ENCODE assay signal across 31 mouse cellular contexts in genomic region chr11:59241841-59242240, GRCm38 (mm10). TPM values are rescaled to one million over a fixed set of nuclear protein-coding genes. Genes with fewer than 3 reads are reported as not detected.
DNase-seq lines count a peak whose midpoint lies in the region; ATAC-seq and TF ChIP-seq lines count a peak whose summit lies in the region.
"Had no signal": no experiment of that assay in that cellular context is flagged by ENCODE, and none has a peak within 500 bp of the region (broad histone marks: within the 10 kb centered on the region; RNA-seq: fewer than 3 reads in every experiment).

No protein-coding gene starts in this region.

- no peak overlapping the region for H3K9ac ChIP-seq in forebrain, postnatal 0 days
- no peak overlapping the region for H3K9ac ChIP-seq in forebrain, embryonic 13.5 days
- H3K9ac ChIP-seq in stomach, postnatal 0 days (ENCODE audit: low read length) = no peak overlapping the region
- H3K9ac ChIP-seq: embryonic facial prominence, embryonic 13.5 days; heart, embryonic 15.5 days; liver, embryonic 14.5 days; lung, embryonic 15.5 days; midbrain, embryonic 13.5 days had no signal

- H3K27me3 ChIP-seq in forebrain, postnatal 0 days (ENCODE audit: insufficient read depth, low read length) = no peaks in the 10 kb centered on the region
- no peaks in the 10 kb centered on the region for H3K27me3 ChIP-seq in forebrain, embryonic 13.5 days
- H3K27me3 ChIP-seq in stomach, postnatal 0 days (ENCODE audit: control insufficient read depth, insufficient read depth, low read length) = no peaks in the 10 kb centered on the region

- no peak for TF ChIP-seq EP300 in stomach, postnatal 0 days (optimal IDR thresholded peaks at IDR 0.05)

- TF ChIP-seq CTCF in forebrain, postnatal 0 days (IDR thresholded peaks at IDR 0.05; ENCODE audit: low read depth) = no peak
- TF ChIP-seq CTCF in lung, adult 2 months (IDR thresholded peaks at IDR 0.05; ENCODE audit: insufficient read depth, low read length) = no peak
- TF ChIP-seq CTCF in brain, embryonic 14.5 days (IDR thresholded peaks at IDR 0.05; ENCODE audit: borderline replicate concordance, extremely low read depth, insufficient read depth, insufficient read length) = no peak
- TF ChIP-seq CTCF in stomach, postnatal 0 days (IDR thresholded peaks at IDR 0.05; ENCODE audit: low read depth) = peak; percentile 20

- H3K4me3 ChIP-seq in forebrain, postnatal 0 days (ENCODE audit: low read depth, low read length) = no peak overlapping the region
- H3K4me3 ChIP-seq in forebrain, embryonic 13.5 days = no peak overlapping the region
- no peak overlapping the region for H3K4me3 ChIP-seq in lung, adult 2 months (replicated peaks; ENCODE audit: extremely low read depth, low read depth, low read length)
- H3K4me3 ChIP-seq in stomach, postnatal 0 days (ENCODE audit: low read depth, low read length) = no peak overlapping the region
- H3K4me3 ChIP-seq: embryonic facial prominence, embryonic 13.5 days; heart, embryonic 10.5 days; heart, embryonic 15.5 days; lung, embryonic 15.5 days; megakaryocyte, embryonic 14.5 days; midbrain, embryonic 13.5 days had no signal

- no peak overlapping the region for H3K4me2 ChIP-seq in forebrain, postnatal 0 days (ENCODE audit: low read depth)
- H3K4me2 ChIP-seq in forebrain, embryonic 13.5 days = no peak overlapping the region
- H3K4me2 ChIP-seq in stomach, postnatal 0 days (replicated peaks; ENCODE audit: low read depth) = no peak overlapping the region
- H3K4me2 ChIP-seq: embryonic facial prominence, embryonic 13.5 days; heart, embryonic 15.5 days; lung, embryonic 15.5 days; midbrain, embryonic 13.5 days had no signal

- H3K4me1 ChIP-seq in forebrain, postnatal 0 days (ENCODE audit: insufficient read depth) = no peaks in the 10 kb centered on the region
- peaks cover 16% of the 10 kb centered on the region for H3K4me1 ChIP-seq in forebrain, embryonic 13.5 days
- H3K4me1 ChIP-seq in lung, adult 2 months (ENCODE audit: control insufficient read depth, insufficient read depth, low read length) = peaks cover 3% of the 10 kb centered on the region
- no peaks in the 10 kb centered on the region for H3K4me1 ChIP-seq in stomach, postnatal 0 days (replicated peaks; ENCODE audit: control insufficient read depth, insufficient read depth)

- no peaks in the 10 kb centered on the region for H3K36me3 ChIP-seq in forebrain, postnatal 0 days (ENCODE audit: insufficient read depth)
- H3K36me3 ChIP-seq in forebrain, embryonic 13.5 days (ENCODE audit: poor library complexity, severe bottlenecking) = no peaks in the 10 kb centered on the region
- no peaks in the 10 kb centered on the region for H3K36me3 ChIP-seq in stomach, postnatal 0 days (ENCODE audit: control insufficient read depth, insufficient read depth, low read length)
- H3K36me3 ChIP-seq: embryonic facial prominence, embryonic 13.5 days; heart, embryonic 10.5 days; heart, embryonic 15.5 days; lung, embryonic 15.5 days; midbrain, embryonic 13.5 days had no signal

- no peak for TF ChIP-seq POLR2A in lung, adult 2 months (IDR thresholded peaks at IDR 0.05; ENCODE audit: borderline replicate concordance, extremely low read depth, low read depth, low read length)
- no peak for TF ChIP-seq POLR2A in brain, embryonic 14.5 days (IDR thresholded peaks at IDR 0.05; ENCODE audit: borderline replicate concordance, extremely low read depth, insufficient read depth, insufficient read length, poor library complexity, severe bottlenecking)

- no peaks in the 10 kb centered on the region for H3K9me3 ChIP-seq in forebrain, postnatal 0 days (ENCODE audit: low read length)
- no peaks in the 10 kb centered on the region for H3K9me3 ChIP-seq in forebrain, embryonic 13.5 days (replicated peaks)
- no peaks in the 10 kb centered on the region for H3K9me3 ChIP-seq in stomach, postnatal 0 days (ENCODE audit: control insufficient read depth, low read length)
- H3K9me3 ChIP-seq: embryonic facial prominence, embryonic 13.5 days; heart, embryonic 10.5 days; heart, embryonic 15.5 days; lung, embryonic 15.5 days; megakaryocyte, embryonic 14.5 days; midbrain, embryonic 13.5 days had no signal

- no peak overlapping the region for H3K27ac ChIP-seq in forebrain, postnatal 0 days (ENCODE audit: low read depth, low read length)
- H3K27ac ChIP-seq in forebrain, embryonic 13.5 days = no peak overlapping the region
- H3K27ac ChIP-seq in stomach, postnatal 0 days (replicated peaks) = no peak overlapping the region
- H3K27ac ChIP-seq: embryonic facial prominence, embryonic 13.5 days; heart, embryonic 10.5 days; heart, embryonic 15.5 days; kidney, postnatal 0 days; liver, embryonic 14.5 days; lung, embryonic 15.5 days; midbrain, embryonic 13.5 days had no signal

- peak; percentile 45 for ATAC-seq in forebrain, postnatal 0 days
- ATAC-seq in forebrain, embryonic 13.5 days = no peak
- no peak for ATAC-seq in stomach, postnatal 0 days (ENCODE audit: low FRiP score, low TSS enrichment)
- ATAC-seq: CD4-positive, CD25-positive, alpha-beta regulatory T cell, adult 4 months; forebrain, embryonic 14.5 days; intestine, embryonic 16.5 days; midbrain, embryonic 13.5 days had no signal

- DNase-seq in forebrain, postnatal 0 days = no peak
- peak; percentile 19 for DNase-seq in lung, postnatal 10 days
- DNase-seq in lung, adult 2 months = no peak
- DNase-seq in brain, embryonic 14.5 days (ENCODE audit: low read depth) = peak; percentile 22
- no peak for DNase-seq in stomach, postnatal 0 days (ENCODE audit: low spot score)
- no peak for DNase-seq in gastrocnemius, adult 18-20 months (ENCODE audit: low spot score)
- DNase-seq: adrenal gland, postnatal 25 days; cerebellum, adult 11 months; cerebellum, adult 9-10 months; embryo, embryonic 11 days; gastrocnemius, postnatal 14 days; kidney, adult 8-10 months; kidney, postnatal 4 days; liver; thymus, postnatal 4 days had no signal

- WGBS in forebrain, postnatal 0 days = 33% methylated on average over 3 of the region's 3 CpGs
- 29% methylated on average over 3 of the region's 3 CpGs for WGBS in forebrain, embryonic 13.5 days
- 29% methylated on average over 3 of the region's 3 CpGs for WGBS in lung, adult 2 months
- 11% methylated on average over 3 of the region's 3 CpGs for WGBS in stomach, postnatal 0 days

RNA-seq across cellular contexts. Expression of gene Arf1, which starts 13.8 kb away (rescaled TPM):
- total RNA-seq in forebrain, postnatal 0 days (2014; rRNA removed) = 355 and 372 TPM in 2 replicates
- polyA plus RNA-seq in forebrain, postnatal 0 days (2015; fragmentation: Nextera tagmentation; extraction: Ambion mirVana) = 685 and 714 TPM in 2 replicates
- 570 and 595 TPM in 2 replicates for polyA plus RNA-seq in forebrain, embryonic 13.5 days (2015; fragmentation: Nextera tagmentation; extraction: Ambion mirVana)
- polyA plus RNA-seq in lung, adult 2 months (2012; rRNA removed) = 525 and 566 TPM in 2 replicates
- 565 and 655 TPM in 2 replicates for polyA plus RNA-seq in brain, embryonic 14.5 days (2012; rRNA removed)
- 536 and 549 TPM in 2 replicates for polyA plus RNA-seq in stomach, postnatal 0 days (2015; fragmentation: Nextera tagmentation; extraction: Ambion mirVana)
- 100 to 1,000 TPM; 230 to 237 TPM for total RNA-seq in gastrocnemius, adult 18-20 months (2021)

RNA-seq across cellular contexts. Expression of gene 2310033P09Rik, which starts 33.7 kb away (rescaled TPM):
- 5.2 and 6.9 TPM in 2 replicates for total RNA-seq in forebrain, postnatal 0 days (2014; rRNA removed)
- 22.2 and 27.6 TPM in 2 replicates for polyA plus RNA-seq in forebrain, postnatal 0 days (2015; fragmentation: Nextera tagmentation; extraction: Ambion mirVana)
- 32.3 and 35.1 TPM in 2 replicates for polyA plus RNA-seq in forebrain, embryonic 13.5 days (2015; fragmentation: Nextera tagmentation; extraction: Ambion mirVana)
- polyA plus RNA-seq in lung, adult 2 months (2012; rRNA removed) = 23.5 and 29.2 TPM in 2 replicates
- polyA plus RNA-seq in brain, embryonic 14.5 days (2012; rRNA removed) = 32.4 and 37.2 TPM in 2 replicates
- 21.3 and 21.5 TPM in 2 replicates for polyA plus RNA-seq in stomach, postnatal 0 days (2015; fragmentation: Nextera tagmentation; extraction: Ambion mirVana)
- total RNA-seq in gastrocnemius, adult 18-20 months (2021) = 1 to 10 TPM; 2.3 to 2.6 TPM

RNA-seq across cellular contexts. Expression of gene Mrpl55, which starts 39.6 kb away (rescaled TPM):
- total RNA-seq in forebrain, postnatal 0 days (2014; rRNA removed) = 45.2 and 69.5 TPM in 2 replicates
- 124 and 131 TPM in 2 replicates for polyA plus RNA-seq in forebrain, postnatal 0 days (2015; fragmentation: Nextera tagmentation; extraction: Ambion mirVana)
- 103 TPM in 2 replicates for polyA plus RNA-seq in forebrain, embryonic 13.5 days (2015; fragmentation: Nextera tagmentation; extraction: Ambion mirVana)
- 26.0 and 27.0 TPM in 2 replicates for polyA plus RNA-seq in lung, adult 2 months (2012; rRNA removed)
- 45.5 and 58.2 TPM in 2 replicates for polyA plus RNA-seq in brain, embryonic 14.5 days (2012; rRNA removed)
- polyA plus RNA-seq in stomach, postnatal 0 days (2015; fragmentation: Nextera tagmentation; extraction: Ambion mirVana) = 90.3 and 90.9 TPM in 2 replicates
- 10 to 100 TPM; 57.0 to 65.8 TPM for total RNA-seq in gastrocnemius, adult 18-20 months (2021)

RNA-seq across cellular contexts. Expression of gene Wnt3a, which starts 48.7 kb away (rescaled TPM):
- total RNA-seq in forebrain, postnatal 0 days (2014; rRNA removed) = 0.31 and 0.52 TPM in 2 replicates
- polyA plus RNA-seq in forebrain, postnatal 0 days (2015; fragmentation: Nextera tagmentation; extraction: Ambion mirVana) = 0.19 and 0.29 TPM in 2 replicates
- polyA plus RNA-seq in forebrain, embryonic 13.5 days (2015; fragmentation: Nextera tagmentation; extraction: Ambion mirVana) = 2.3 and 3.4 TPM in 2 replicates
- polyA plus RNA-seq in lung, adult 2 months (2012; rRNA removed) = 9.4 and 15.4 TPM in 2 replicates
- polyA plus RNA-seq in brain, embryonic 14.5 days (2012; rRNA removed) = 0.50 and 1.1 TPM in 2 replicates
- polyA plus RNA-seq in stomach, postnatal 0 days (2015; fragmentation: Nextera tagmentation; extraction: Ambion mirVana) = 2.0 and 2.5 TPM in 2 replicates
- total RNA-seq in gastrocnemius, adult 18-20 months (2021) = not detected
- total RNA-seq: adrenal gland, postnatal 25 days; gastrocnemius, postnatal 14 days; granulocyte monocyte progenitor cell, adult 5-6 weeks; heart, postnatal 25 days; left cerebral cortex, adult 8-10 months; monocyte, adult 5-6 weeks had no signal
- polyA plus RNA-seq: CD4-positive, CD25-positive, alpha-beta regulatory T cell, adult 4 months; heart, embryonic 15.5 days; intestine, embryonic 16.5 days; kidney, postnatal 0 days had no signal

RNA-seq across cellular contexts. Expression of gene Guk1, which starts 49.8 kb away (rescaled TPM):
- 122 and 157 TPM in 2 replicates for total RNA-seq in forebrain, postnatal 0 days (2014; rRNA removed)
- 274 and 284 TPM in 2 replicates for polyA plus RNA-seq in forebrain, postnatal 0 days (2015; fragmentation: Nextera tagmentation; extraction: Ambion mirVana)
- polyA plus RNA-seq in forebrain, embryonic 13.5 days (2015; fragmentation: Nextera tagmentation; extraction: Ambion mirVana) = 127 and 131 TPM in 2 replicates
- polyA plus RNA-seq in lung, adult 2 months (2012; rRNA removed) = 100 and 126 TPM in 2 replicates
- 145 and 172 TPM in 2 replicates for polyA plus RNA-seq in brain, embryonic 14.5 days (2012; rRNA removed)
- polyA plus RNA-seq in stomach, postnatal 0 days (2015; fragmentation: Nextera tagmentation; extraction: Ambion mirVana) = 176 and 182 TPM in 2 replicates
- 10 to 100 TPM; 32.9 to 38.0 TPM for total RNA-seq in gastrocnemius, adult 18-20 months (2021)

Comparison
In these comparisons a context has a peak if more than half of its experiments do, and no peak if none do; other contexts are left out.
1. DNase-seq: peak in lung, postnatal 10 days (single experiment) and brain, embryonic 14.5 days (single experiment); none in forebrain, postnatal 0 days (single experiment), lung, adult 2 months (single experiment), stomach, postnatal 0 days (single experiment) and gastrocnemius, adult 18-20 months (single experiment).